Mouse (Mus musculus): ENCODE data around the gene Gm20683. TPM values are rescaled to one million over a fixed set of nuclear protein-coding genes. Genes with fewer than 3 reads are reported as not detected.

The Gm20683 gene
- polyA plus RNA-seq, 1 experiment from 2014 or later: 3.9 TPM

DNA sequence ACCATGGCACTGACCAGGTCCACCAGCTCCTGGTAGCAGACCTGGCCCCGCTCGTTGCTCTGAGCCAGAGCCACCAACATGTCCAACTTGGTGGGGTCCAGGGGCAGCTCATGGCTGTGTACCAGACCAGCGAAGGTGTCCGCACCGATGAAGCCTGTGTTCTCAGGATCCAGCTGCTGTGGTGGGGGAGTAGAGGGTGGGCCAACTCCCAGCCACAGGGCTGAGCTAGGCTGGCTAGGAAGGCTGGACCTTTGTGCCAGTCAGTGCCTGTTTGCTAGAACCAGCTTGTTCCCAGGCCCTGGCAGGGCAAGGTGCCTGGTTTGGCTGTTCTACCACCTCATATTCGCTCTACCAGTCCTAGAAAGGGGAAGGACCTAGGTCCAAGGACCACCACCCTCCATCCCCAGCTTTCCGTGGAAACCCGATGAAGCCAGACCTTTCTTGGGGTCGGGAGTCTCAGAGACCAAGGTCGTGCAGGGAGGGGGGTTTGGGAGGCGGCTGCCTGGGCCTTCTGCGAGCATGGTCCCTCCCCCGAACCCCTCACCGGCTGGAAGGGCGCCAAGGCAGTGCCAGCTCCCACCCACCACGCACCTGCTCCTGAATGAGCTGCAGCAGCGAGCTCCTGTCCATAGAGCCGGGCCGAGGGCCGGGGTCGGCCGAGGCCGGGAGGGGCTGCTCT lies 5.0 kb downstream of the Gm20683 start:
- peaks cover 59% of the 10 kb centered on the region for H3K4me1 ChIP-seq

DNA sequence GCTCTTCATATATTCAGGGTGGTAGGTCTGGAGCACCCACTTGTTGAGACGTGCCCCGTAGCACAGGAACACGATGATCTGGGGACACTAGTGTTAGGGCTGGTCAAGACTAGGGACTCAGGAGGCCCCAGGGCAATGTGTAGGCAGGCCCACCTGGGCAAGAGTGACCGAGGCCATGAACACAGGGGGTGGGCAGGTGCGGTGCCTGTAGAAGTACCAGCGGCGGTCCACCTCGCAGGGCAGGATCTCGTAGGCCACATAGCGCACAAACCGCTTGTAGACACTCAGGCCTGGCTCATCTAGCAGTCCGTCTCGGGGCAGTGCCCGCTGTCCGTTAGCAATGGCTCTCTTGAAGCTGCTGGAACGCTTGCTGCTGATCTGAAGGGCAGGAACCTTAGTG lies 5.7 kb downstream of the Gm20683 start:
- Histone ChIP-seq H3K9ac (peak overlapping the region; percentile 66), H3K27me3 (replicated peaks) (no peaks in the 10 kb centered on the region), H3K4me3 (no peak overlapping the region), H3K9me3 (no peaks in the 10 kb centered on the region), H3K4me2 (replicated peaks) (peak overlapping the region; percentile 95), H3K27ac (no peak overlapping the region), H3K36me3 (peaks cover 43% of the 10 kb centered on the region), H3K4me1 (peaks cover 66% of the 10 kb centered on the region)
- no peak for ATAC-seq (ENCODE audit: low FRiP score, low read depth)
- 92% methylated on average over 16 of the region's 16 CpGs for WGBS

More for the DNA sequence above, 5.0 kb downstream of the Gm20683 start:
- H3K9ac ChIP-seq: peak overlapping the region; percentile 66
- 0 out of 2 replicates have a peak, but pooled peaks have one; percentile 8 for ATAC-seq (ENCODE audit: low FRiP score, low read depth)
- peak overlapping the region; percentile 42 for H3K4me3 ChIP-seq
- no peaks in the 10 kb centered on the region for H3K9me3 ChIP-seq
- no peaks in the 10 kb centered on the region for H3K27me3 ChIP-seq (replicated peaks)
- H3K27ac ChIP-seq: peak overlapping the region; percentile 32; the same call in 1 of the 2 replicates
- 22% methylated on average over 23 of the region's 23 CpGs for WGBS
- H3K4me2 ChIP-seq (replicated peaks): peak overlapping the region; percentile 95
- peaks cover 43% of the 10 kb centered on the region for H3K36me3 ChIP-seq

DNA sequence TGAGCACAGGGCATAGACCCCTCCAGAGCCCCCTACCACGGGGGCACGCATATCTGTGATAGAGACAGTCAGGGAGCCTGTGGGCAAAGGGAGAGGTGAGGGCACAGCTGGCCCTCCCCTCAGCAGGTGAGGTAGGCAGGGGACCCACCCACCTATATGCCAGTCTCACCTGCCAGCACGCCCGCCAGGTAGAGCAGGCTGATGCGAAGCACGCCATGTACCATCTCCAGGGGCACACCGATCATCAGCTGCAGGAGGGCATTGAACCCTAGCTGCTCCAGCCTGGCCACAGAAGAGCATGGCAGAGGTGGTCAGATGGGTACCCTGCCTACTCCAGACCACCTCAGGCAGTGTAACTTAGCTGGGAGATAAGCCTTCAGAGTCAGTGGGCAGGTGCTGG lies 6.3 kb downstream of the Gm20683 start:
- no peaks in the 10 kb centered on the region for H3K9me3 ChIP-seq
- peaks cover 43% of the 10 kb centered on the region for H3K36me3 ChIP-seq
- H3K4me1 ChIP-seq: peaks cover 72% of the 10 kb centered on the region
- peak overlapping the region; percentile 92; the same call in 1 of the 2 replicates for H3K9ac ChIP-seq
- no peak for ATAC-seq (ENCODE audit: low FRiP score, low read depth)
- 97% methylated on average over 7 of the region's 7 CpGs for WGBS
- no peak overlapping the region for H3K27ac ChIP-seq
- H3K4me3 ChIP-seq: no peak overlapping the region
- peak overlapping the region; percentile 95 for H3K4me2 ChIP-seq (replicated peaks)
- H3K27me3 ChIP-seq (replicated peaks): no peaks in the 10 kb centered on the region

DNA sequence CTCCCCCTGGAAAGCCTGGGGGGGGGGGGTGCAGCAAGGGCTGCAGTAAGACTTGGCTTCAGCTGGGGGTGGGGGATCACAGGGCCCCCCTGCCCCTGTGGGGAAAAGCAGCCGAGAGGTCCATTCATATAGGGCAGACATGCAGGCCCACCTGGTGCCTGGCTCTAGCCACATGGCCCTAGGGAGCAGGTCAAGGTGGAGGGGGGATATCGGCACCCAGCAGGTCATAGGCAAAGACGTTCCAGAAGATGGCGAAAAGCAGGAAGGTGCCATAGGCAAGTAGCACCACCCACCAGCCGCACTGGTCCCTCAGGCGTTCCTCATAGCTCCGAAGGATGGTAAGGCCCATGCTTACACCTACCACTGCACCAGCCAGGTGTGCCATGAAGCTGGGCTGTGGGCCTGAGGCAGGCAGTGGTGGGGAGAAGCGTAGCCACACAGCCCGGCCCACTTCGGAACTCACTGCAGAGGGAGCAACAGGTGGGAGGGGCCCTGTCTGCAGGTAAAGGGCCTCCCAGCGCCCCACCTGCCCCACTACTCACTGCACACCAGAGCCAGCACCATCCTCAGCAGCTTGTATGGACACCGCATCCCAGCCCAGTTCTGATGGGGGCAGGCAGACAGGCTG lies 6.9 kb downstream of the Gm20683 start:
- Histone ChIP-seq H3K4me2 (replicated peaks) (peak overlapping the region; percentile 95), H3K36me3 (peaks cover 43% of the 10 kb centered on the region), H3K27me3 (replicated peaks) (no peaks in the 10 kb centered on the region), H3K27ac (no peak overlapping the region), H3K9ac (peak overlapping the region; percentile 92), H3K4me3 (peak overlapping the region; percentile 79), H3K9me3 (no peaks in the 10 kb centered on the region), H3K4me1 (peaks cover 78% of the 10 kb centered on the region)
- ATAC-seq (ENCODE audit: low FRiP score, low read depth): no peak
- 89% methylated on average over 12 of the region's 12 CpGs for WGBS

DNA sequence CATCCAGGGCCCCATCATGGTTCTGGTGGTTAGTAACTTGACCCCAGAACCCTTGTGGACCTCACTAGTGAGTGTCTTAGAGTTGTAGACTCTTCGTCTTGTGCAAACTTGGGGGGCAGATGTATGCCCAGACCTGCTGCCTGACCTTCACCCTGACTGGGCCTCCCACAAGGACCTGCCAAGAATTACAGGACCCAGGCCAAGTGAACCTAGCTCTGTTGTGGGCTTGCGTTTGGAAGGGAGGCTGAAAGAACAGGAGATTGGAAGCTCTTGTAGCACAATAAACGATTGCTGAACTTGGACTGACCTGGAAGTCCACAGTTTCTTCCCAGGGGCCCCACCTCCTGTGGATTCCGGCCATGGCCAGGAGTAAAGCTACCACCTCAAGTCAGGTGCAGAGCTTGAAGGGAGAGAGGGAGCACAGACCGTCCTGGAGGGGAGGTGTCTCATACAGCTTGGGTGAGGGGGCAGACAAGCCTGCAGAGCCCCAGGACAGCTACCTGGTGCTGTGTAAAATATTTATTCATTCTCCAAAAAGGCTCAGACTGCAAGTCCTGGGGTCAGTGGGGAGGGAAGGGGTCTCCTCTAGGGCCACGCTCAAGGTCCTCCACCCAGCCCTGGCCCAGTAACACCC lies 7.5 kb downstream of the Gm20683 start:
- no peak for ATAC-seq (ENCODE audit: low FRiP score, low read depth)
- Histone ChIP-seq H3K4me1 (peaks cover 82% of the 10 kb centered on the region), H3K27ac (peak overlapping the region; percentile 88), H3K36me3 (peaks cover 36% of the 10 kb centered on the region), H3K4me3 (peak overlapping the region; percentile 79), H3K4me2 (replicated peaks) (peak overlapping the region; percentile 95), H3K9me3 (no peaks in the 10 kb centered on the region), H3K27me3 (replicated peaks) (no peaks in the 10 kb centered on the region), H3K9ac (peak overlapping the region; percentile 92)
- WGBS: 60% methylated on average over 6 of the region's 6 CpGs

DNA sequence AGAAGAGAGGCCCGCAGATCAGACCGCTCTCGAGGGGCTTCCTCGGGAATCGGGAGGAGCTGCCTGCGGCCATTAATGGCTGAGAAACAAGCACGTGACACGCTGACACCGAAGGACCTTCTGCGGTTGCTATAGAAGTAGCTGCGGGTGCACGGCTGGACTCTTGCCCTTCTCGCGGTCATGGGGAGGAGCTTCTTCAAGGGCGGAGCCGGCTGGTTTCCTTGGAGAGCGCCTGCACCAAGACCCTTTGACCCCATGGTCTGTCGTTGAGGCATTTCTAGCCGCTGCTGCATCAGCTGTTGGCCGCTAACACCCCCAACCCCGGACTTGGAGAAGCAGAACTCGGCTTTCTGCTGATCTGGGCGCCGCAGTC lies 8.3 kb downstream of the Gm20683 start, which contains the start of gene Stub1:
Gene Stub1 (minus strand): TSS at position 114 of the 373 bp plus-strand sequence.
- Histone ChIP-seq H3K9ac (peak within 1 kb of the TSS; percentile 92), H3K27ac (peak within 1 kb of the TSS; percentile 88), H3K27me3 (replicated peaks) (no peaks in the 10 kb centered on the region), H3K4me3 (peak within 1 kb of the TSS; percentile 79), H3K9me3 (no peaks in the 10 kb centered on the region), H3K36me3 (peaks cover 32% of the 10 kb centered on the region), H3K4me2 (replicated peaks) (peak within 1 kb of the TSS; percentile 95), H3K4me1 (peaks cover 83% of the 10 kb centered on the region)
- WGBS: under 1% methylated on average over 24 of the region's 24 CpGs
- peak; percentile 50 for ATAC-seq (ENCODE audit: low FRiP score, low read depth)

DNA sequence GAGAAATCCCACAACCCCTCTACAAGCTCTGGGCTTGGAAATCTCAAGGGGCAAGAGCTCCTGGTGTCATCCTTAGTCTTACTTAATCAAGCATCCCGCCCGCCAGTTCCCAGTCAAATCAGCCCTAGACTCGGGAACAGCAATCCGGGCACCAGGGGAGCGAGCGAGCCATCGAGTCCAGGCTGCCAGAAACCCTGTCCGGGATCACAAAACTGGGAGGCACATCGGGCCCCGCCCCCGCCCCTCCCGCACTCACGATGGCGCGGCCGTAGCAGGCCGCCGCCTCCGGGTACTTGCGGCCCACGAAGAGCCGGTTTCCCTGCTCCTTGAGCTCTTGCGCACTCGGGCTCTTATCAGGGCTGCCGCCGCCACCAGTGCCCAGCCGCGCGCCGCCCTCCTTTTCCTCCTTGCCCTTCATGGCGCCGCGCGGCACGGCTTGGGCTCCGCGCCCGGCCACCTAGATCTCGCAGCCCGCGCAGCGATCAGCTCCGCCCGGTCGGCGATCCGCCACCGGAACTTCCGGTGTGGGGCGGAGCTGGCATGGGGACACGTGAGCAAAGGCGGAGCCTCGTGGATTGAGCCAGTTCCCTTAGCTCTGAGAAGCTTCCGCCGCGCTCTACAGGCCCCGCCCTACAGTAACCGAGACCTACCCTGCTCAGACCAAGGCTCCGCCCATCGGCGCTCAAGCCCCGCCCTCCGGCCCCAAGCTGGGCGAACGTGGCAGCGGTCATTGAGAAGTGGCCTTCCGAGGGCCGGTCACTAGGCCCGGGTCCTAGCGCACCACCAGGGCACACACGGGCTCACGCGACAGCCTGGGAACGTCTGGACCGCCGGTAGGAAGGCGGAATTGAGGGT lies 8.9 kb downstream of the Gm20683 start:
- peak overlapping the region; percentile 92 for H3K9ac ChIP-seq
- peaks cover 32% of the 10 kb centered on the region for H3K36me3 ChIP-seq
- no peaks in the 10 kb centered on the region for H3K9me3 ChIP-seq
- under 1% methylated on average over 77 of the region's 77 CpGs for WGBS
- peak overlapping the region; percentile 79 for H3K4me3 ChIP-seq
- peaks cover 82% of the 10 kb centered on the region for H3K4me1 ChIP-seq
- H3K4me2 ChIP-seq (replicated peaks): peak overlapping the region; percentile 95
- ATAC-seq (ENCODE audit: low FRiP score, low read depth): peak; percentile 90
- H3K27me3 ChIP-seq (replicated peaks): no peaks in the 10 kb centered on the region
- peak overlapping the region; percentile 88 for H3K27ac ChIP-seq

DNA sequence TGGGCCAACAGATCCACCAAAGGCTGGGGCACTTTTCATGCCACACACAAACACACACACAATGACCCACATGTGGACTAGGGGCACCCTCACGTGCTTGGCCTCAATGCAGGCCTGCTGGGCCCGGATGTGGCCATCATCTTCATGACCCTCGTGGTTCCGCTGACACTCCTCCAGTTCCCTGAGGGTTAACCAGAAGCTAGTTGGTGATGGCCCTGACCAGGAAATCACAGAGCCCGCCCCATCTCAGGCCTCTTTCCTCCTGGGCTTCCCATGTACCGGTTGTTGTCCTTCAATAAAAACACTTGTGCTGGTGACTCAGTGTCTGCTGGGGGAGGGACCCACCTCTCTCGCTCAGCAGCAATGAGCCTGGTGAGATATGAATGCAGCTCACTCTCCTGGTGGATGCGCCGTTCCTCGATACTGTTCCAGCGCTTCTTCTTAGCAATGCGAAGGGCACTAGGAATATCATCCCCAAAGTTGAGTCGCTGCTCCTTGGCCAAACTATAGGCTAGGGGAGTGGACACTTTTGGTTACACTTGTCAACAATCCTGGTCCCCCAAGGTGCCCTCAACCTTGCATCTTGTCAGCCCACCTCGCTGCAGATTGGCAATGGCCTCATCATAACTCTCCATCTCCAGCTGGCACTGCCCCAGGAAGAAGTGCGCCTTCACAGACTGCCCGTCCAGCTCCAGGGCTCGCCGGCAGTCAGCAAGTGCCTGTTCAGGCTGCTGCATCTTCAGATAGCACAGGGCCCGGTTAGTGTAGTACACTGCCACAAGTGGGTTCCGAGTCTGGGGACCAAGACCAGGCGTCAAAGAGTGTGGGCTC lies 9.9 kb downstream of the Gm20683 start:
- no peak for ATAC-seq (ENCODE audit: low FRiP score, low read depth)
- 67% methylated on average over 21 of the region's 21 CpGs for WGBS
- no peaks in the 10 kb centered on the region for H3K9me3 ChIP-seq
- H3K9ac ChIP-seq: peak overlapping the region; percentile 92
- no peak overlapping the region; the same call in 1 of the 2 replicates for H3K27ac ChIP-seq
- peak overlapping the region; percentile 79 for H3K4me3 ChIP-seq
- H3K27me3 ChIP-seq (replicated peaks): no peaks in the 10 kb centered on the region
- H3K4me2 ChIP-seq (replicated peaks): peak overlapping the region; percentile 95
- peaks cover 81% of the 10 kb centered on the region for H3K4me1 ChIP-seq
- peaks cover 42% of the 10 kb centered on the region for H3K36me3 ChIP-seq

DNA sequence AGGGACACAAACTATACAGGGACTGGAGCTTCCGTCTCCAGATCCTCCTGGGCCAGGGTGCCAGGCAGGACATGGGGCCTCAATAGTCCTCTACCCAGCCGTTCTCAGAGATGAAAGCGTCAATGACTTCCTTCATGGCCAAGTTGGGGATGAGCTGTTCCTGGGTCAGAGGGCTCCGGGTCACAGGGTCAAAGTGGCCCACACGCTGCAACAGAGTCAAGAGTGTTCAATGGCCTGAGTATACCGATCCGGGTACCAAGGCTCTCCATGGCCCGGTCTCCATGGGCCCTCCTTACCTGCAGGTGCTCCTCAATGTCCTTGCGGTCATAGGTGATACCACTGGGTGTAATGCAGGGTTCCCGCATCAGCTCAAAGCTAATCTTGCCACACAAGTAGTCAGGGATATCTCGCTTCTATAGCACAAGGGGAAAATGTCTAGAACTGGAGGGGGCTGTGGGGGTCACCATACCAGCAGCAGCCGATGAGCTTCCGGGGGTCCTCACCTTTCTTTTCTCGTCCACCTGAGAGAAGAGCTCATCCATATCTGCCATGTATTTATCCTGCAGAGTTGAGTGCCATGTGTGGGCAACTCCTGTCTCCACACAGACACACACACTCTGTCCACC lies 10.6 kb downstream of the Gm20683 start:
- Histone ChIP-seq H3K36me3 (peaks cover 49% of the 10 kb centered on the region), H3K9ac (no peak overlapping the region), H3K9me3 (no peaks in the 10 kb centered on the region), H3K4me2 (replicated peaks) (peak overlapping the region; percentile 95), H3K4me1 (peaks cover 81% of the 10 kb centered on the region), H3K27ac (no peak overlapping the region), H3K4me3 (no peak overlapping the region), H3K27me3 (replicated peaks) (no peaks in the 10 kb centered on the region)
- no peak for ATAC-seq (ENCODE audit: low FRiP score, low read depth)
- 89% methylated on average over 14 of the region's 14 CpGs for WGBS

DNA sequence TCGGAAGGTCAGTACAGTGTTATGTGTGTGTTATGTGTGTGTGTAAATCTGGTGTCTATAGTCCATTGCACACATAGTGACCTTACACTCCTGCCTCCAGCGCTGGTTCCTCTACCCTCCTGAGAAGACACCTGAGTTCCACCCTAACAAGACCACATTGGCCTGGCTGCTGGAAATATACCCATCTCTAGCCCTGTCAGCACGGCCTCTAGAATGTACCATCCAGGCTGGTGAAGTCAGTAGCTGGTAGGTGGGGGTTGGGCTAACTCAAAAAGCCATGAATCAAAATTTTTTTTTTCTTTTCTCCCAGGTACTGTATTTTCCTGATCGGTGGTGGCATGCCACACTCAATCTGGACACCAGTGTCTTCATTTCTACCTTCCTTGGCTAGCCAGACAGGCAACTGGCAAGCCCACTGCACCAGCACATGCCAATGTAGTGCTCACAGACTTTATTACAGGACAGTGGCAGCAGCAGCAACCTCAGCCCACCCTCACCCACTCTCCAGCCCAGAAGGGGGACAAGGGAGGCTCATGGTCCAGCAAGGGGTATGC lies 11.3 kb downstream of the Gm20683 start:
- Histone ChIP-seq H3K4me2 (replicated peaks) (peak overlapping the region; percentile 95), H3K9me3 (no peaks in the 10 kb centered on the region), H3K4me1 (peaks cover 80% of the 10 kb centered on the region), H3K9ac (0 out of 2 replicates have a peak overlapping the region, but pooled peaks have one; percentile 75), H3K4me3 (peak overlapping the region; percentile 56; the same call in 1 of the 2 replicates), H3K27me3 (replicated peaks) (no peaks in the 10 kb centered on the region), H3K36me3 (peaks cover 51% of the 10 kb centered on the region), H3K27ac (no peak overlapping the region)
- 85% methylated on average over 4 of the region's 4 CpGs for WGBS
- ATAC-seq (ENCODE audit: low FRiP score, low read depth): no peak
